Mouse (Mus musculus) spleen, adult 2 months (tissue): Measurements from ENCODE around the gene Trim8. TPM values are rescaled to one million over a fixed set of nuclear protein-coding genes. Genes with fewer than 3 reads are reported as not detected.

ENCODE experiments used
- DNase-seq, 2 experiments: peaks; one replicate each; pipeline versions ENCODE4 v3.0.0 to v3.0.0-alpha.2; 2012 to 2021; ENCODE audit warnings: low spot score in 2 of 2, low read depth in 1 of 2
- H3K27ac ChIP-seq: fragments of 200-500 bp; 2 replicates; pipeline ENCODE4 v1.5.1; 2012; ENCODE audit warnings: low read length, inconsistent platforms; ENCODE audit not compliant: insufficient read depth
- H3K27me3 ChIP-seq: fragments of 200-500 bp; 2 replicates; pipeline ENCODE4 v1.6.1; 2012; ENCODE audit warnings: mild to moderate bottlenecking, moderate library complexity, low read length, inconsistent platforms; ENCODE audit not compliant: control insufficient read depth, insufficient read depth
- H3K36me3 ChIP-seq: fragments of 200-500 bp; 2 replicates; pipeline ENCODE4 v1.6.1; 2012; ENCODE audit warnings: mild to moderate bottlenecking, low read length, inconsistent platforms; ENCODE audit not compliant: control insufficient read depth, insufficient read depth
- H3K4me1 ChIP-seq: fragments of 200-500 bp; 2 replicates; pipeline ENCODE4 v1.6.1; 2011; ENCODE audit warnings: inconsistent platforms; ENCODE audit not compliant: control insufficient read depth, insufficient read depth, insufficient read length
- H3K4me3 ChIP-seq: fragments of 200-500 bp; 2 replicates; pipeline ENCODE4 v1.5.1; 2011; ENCODE audit warnings: mild to moderate bottlenecking, inconsistent platforms; ENCODE audit not compliant: insufficient read depth, insufficient read length; ENCODE audit errors: extremely low read depth
- CTCF ChIP-seq: fragments of 200-500 bp; IDR thresholded peaks from 2 replicates; pipeline ENCODE4 v1.5.1; 2011; ENCODE audit warnings: mild to moderate bottlenecking, inconsistent platforms; ENCODE audit not compliant: insufficient read depth, insufficient read length, insufficient replicate concordance; ENCODE audit errors: extremely low read depth
- POLR2A ChIP-seq: fragments of 200-500 bp; IDR thresholded peaks from 2 replicates; pipeline ENCODE4 v1.6.1; 2011; ENCODE audit warnings: low read depth, low read length, inconsistent platforms
- WGBS: fragments of 180-500 bp; shearing (Covaris S2); methylation state at CpG from one replicate; pipeline ENCODE4 v1.1.7; 2018; 5-methylcytosine and 5-hydroxymethylcytosine counted together
- polyA plus RNA-seq: library from polyadenylated mRNA; depleted of rRNA; stranded (reverse); fragments of >200 nt; gene quantifications from 2 replicates; pipeline ENCODE4 v1.2.3, GENCODE M21; 2012

Gene Trim8
- polyA plus RNA-seq, 1 experiment, result 47.1 TPM

- WGBS, result 100% methylated on average over 4 of the region's 4 CpGs
- H3K27ac ChIP-seq, result no peak overlapping the region
- no peaks in the 10 kb centered on the region for H3K4me1 ChIP-seq
- no peak for DNase-seq
- no peak for TF ChIP-seq POLR2A
- no peak for TF ChIP-seq CTCF
- no peaks in the 10 kb centered on the region for H3K27me3 ChIP-seq
- H3K4me3 ChIP-seq, result no peak overlapping the region
- no peaks in the 10 kb centered on the region; the same call in 1 of the 2 replicates for H3K36me3 ChIP-seq
Observed at GRCm38 (mm10) chr19:46550385-46550784, 48.9 kb downstream of the Trim8 start.

- H3K27ac ChIP-seq, result no peak overlapping the region
- WGBS, result 84% methylated on average over 4 of the region's 4 CpGs
- H3K36me3 ChIP-seq, result no peaks in the 10 kb centered on the region; the same call in 1 of the 2 replicates
- no peak for TF ChIP-seq POLR2A
- no peak for TF ChIP-seq CTCF
- H3K4me3 ChIP-seq, result no peak overlapping the region
- H3K27me3 ChIP-seq, result no peaks in the 10 kb centered on the region
- DNase-seq, result no peak
- no peaks in the 10 kb centered on the region for H3K4me1 ChIP-seq
Observed at GRCm38 (mm10) chr19:46552496-46552895, 51.0 kb downstream of the Trim8 start.

- TF ChIP-seq CTCF, result no peak
- no peak for TF ChIP-seq POLR2A
- Histone ChIP-seq H3K4me1 (no peaks in the 10 kb centered on the region), H3K27ac (no peak overlapping the region), H3K36me3 (no peaks in the 10 kb centered on the region; the same call in 1 of the 2 replicates), H3K27me3 (no peaks in the 10 kb centered on the region), H3K4me3 (no peak overlapping the region)
- DNase-seq, result no peak
- 60% methylated on average over 11 of the region's 11 CpGs for WGBS
Observed at GRCm38 (mm10) chr19:46553541-46553955, 52.0 kb downstream of the Trim8 start.

- 86% methylated on average over 8 of the region's 8 CpGs for WGBS
- H3K27me3 ChIP-seq, result no peaks in the 10 kb centered on the region
- H3K36me3 ChIP-seq, result no peaks in the 10 kb centered on the region
- no peak overlapping the region for H3K4me3 ChIP-seq
- H3K27ac ChIP-seq, result no peak overlapping the region
- no peaks in the 10 kb centered on the region for H3K4me1 ChIP-seq
- no peak for DNase-seq
- TF ChIP-seq CTCF (no peak), POLR2A (no peak)
Observed at GRCm38 (mm10) chr19:46558009-46558408, 56.5 kb downstream of the Trim8 start.

GRCm38 (mm10) chr19:46558631-46559030 lies 57.1 kb downstream of the Trim8 start:
- Histone ChIP-seq H3K36me3 (no peaks in the 10 kb centered on the region), H3K27me3 (no peaks in the 10 kb centered on the region), H3K4me3 (no peak overlapping the region), H3K4me1 (no peaks in the 10 kb centered on the region), H3K27ac (no peak overlapping the region)
- no peak for DNase-seq
- 88% methylated on average over 12 of the region's 12 CpGs for WGBS
- TF ChIP-seq POLR2A, result no peak
- TF ChIP-seq CTCF, result no peak

GRCm38 (mm10) chr19:46562132-46562531 lies 60.6 kb downstream of the Trim8 start:
- 35% methylated on average over 1 of the region's 1 CpGs for WGBS
- Histone ChIP-seq H3K4me1 (no peaks in the 10 kb centered on the region), H3K27me3 (no peaks in the 10 kb centered on the region), H3K4me3 (no peak overlapping the region), H3K27ac (no peak overlapping the region), H3K36me3 (no peaks in the 10 kb centered on the region)
- TF ChIP-seq CTCF, result peak; percentile 40; the same call in 1 of the 2 replicates
- TF ChIP-seq POLR2A, result no peak
- DNase-seq, result peak; percentile 19 to 23

- TF ChIP-seq CTCF (no peak), POLR2A (no peak)
- WGBS, result 89% methylated on average over 14 of the region's 14 CpGs
- H3K4me1 ChIP-seq, result no peaks in the 10 kb centered on the region
- DNase-seq, result no peak
- no peak overlapping the region for H3K27ac ChIP-seq
- no peak overlapping the region for H3K4me3 ChIP-seq
- H3K27me3 ChIP-seq, result no peaks in the 10 kb centered on the region
- no peaks in the 10 kb centered on the region for H3K36me3 ChIP-seq
Observed at GRCm38 (mm10) chr19:46562581-46563515, 61.3 kb downstream of the Trim8 start.
